Mouse (Mus musculus): ENCODE data around the gene Tyw1. TPM values are rescaled to one million over a fixed set of nuclear protein-coding genes. Genes with fewer than 3 reads are reported as not detected.

Gene Tyw1
- 47.1 TPM for polyA plus RNA-seq (2017; shearing (Covaris generic))

DNA sequence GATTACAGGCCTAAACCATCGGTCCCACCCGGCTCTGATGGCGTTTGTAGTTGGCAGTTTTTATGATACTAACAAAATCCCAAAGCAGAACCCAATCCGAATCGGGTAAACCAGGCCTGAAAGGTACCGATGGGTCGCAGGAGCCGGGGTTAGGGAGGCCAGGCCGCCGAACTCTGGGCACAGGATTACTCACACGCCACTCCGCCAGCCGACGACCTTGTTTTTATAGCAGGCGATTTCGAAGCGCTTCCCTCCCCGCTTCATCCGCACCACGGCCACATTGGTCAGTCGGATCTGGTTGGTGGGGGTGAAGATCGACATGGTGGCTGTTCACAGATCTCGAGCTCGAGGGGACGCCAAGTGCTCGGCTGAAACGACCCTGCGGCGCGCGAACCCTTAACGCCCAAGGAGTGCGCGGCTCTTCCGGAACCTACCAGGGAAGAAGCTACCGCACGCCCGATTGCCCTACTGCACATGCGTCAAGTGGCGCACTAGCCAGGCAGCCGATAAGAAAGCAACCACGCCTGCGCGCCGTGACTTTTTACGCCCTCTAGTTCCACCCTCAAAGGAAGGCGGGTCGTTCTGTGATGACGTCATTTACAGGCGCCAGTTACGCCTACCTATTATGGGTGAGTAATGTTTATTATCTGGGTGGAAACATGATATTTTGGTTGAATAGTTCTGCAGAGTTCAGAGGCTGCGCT is at the start of gene Tyw1, which contains the start of gene Sbds:
Gene Tyw1 (plus strand): TSS at position 603 of the 704 bp plus-strand sequence.
Gene Sbds (minus strand): TSS at position 514 of the 704 bp plus-strand sequence.

DNA sequence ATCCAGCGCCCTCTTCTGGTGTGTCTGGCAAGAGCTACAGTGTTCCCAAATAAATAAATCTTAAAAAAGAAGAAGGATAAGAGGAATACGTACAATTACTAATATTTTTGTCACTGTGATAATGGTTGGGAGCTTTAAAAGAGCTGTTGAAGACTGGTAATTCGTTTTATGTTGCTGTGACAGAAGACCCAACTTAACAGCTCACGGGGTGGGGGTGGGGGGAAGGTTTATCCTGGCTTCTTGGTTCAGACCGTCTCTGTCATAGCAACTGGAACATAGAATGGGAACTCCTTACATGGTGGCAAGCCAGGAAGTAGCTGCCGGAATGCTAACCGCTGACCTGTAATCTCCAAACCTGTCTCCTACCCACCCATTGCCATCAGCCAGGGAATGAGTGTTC is 38.6 kb upstream of the Tyw1 start, which contains the start of gene Tmem248:
Gene Tmem248 (plus strand): TSS at position 301 of the 400 bp plus-strand sequence.

DNA sequence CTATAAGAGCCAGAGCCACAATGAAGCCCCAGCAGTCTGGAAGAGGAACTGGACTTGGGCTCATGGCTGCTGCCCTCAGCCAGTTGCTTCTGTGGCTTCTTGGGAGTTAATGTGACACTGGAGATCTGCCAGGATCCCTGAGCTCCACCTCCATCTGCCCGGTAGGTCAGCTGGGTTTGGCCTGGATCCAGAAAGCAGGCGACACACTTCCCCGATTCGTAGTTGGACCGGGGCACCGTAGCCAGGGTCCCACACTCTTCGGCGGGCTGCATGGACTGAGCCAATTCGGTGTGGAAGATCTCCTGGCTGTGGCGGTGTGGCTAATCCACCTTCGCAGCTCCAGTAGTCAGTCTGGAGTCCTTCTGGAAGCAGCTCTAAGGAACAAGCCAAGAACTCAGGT is 113.8 kb downstream of the Tyw1 start, which contains the start of gene Caln1:
Gene Caln1 (plus strand): TSS at position 219 of the 400 bp plus-strand sequence.

DNA sequence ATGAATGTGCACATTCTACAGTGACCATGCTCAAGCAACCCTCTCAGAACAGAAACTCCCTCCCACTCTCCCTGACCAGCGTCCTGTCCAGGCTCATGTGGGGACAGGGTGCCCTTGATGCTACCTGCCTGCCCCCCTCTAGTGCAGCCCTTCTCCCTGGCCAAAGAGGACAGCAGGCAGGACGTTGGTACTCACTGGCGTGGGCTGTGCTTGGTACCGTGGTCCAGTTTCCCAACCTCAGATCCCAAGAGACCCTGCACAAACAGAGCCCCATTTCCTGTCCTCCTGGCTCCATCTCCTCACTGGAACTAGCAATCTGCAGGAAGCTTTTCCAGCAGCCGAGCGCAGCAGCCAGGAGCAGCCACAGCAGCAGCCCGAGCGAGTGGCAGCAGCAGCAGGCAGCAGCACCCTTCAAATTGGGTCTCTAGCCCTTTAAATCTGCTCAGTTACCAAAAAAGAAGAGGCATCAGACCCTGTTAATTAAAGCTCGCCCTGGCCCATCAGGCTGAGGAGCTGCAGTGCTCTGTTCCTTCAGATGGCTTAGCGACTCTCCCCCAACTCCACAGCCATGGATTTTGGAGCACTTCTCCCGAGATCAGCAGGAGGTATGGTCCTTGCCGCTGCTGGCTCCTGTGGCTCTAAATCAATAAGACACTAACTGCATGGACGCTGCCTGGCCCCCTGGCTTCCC is 128.9 kb downstream of the Tyw1 start, which contains the start of gene A330070K13Rik:
Gene A330070K13Rik (minus strand): TSS at position 410 of the 691 bp plus-strand sequence.

Other genes with a start within 250 kb of the Tyw1 start
- gene Asl, start 226.4 kb upstream of the Tyw1 start, polyA plus RNA-seq (2017; shearing (Covaris generic)), result 98.1 TPM
- 53.4 TPM for gene Crcp, start 226.3 kb upstream of the Tyw1 start, polyA plus RNA-seq (2017; shearing (Covaris generic))
- 2.4 TPM for gene Tpst1, start 182.3 kb upstream of the Tyw1 start, polyA plus RNA-seq (2017; shearing (Covaris generic))
- gene Kctd7, start 110.8 kb upstream of the Tyw1 start, polyA plus RNA-seq (2017; shearing (Covaris generic)), result 6.8 TPM
- gene Rabgef1, start 83.8 kb upstream of the Tyw1 start, polyA plus RNA-seq (2017; shearing (Covaris generic)), result 47.3 TPM
- 9.0 TPM for gene Tmem248, start 38.5 kb upstream of the Tyw1 start, polyA plus RNA-seq (2017; shearing (Covaris generic))
- 115 TPM for gene Sbds, start 89 bp upstream of the Tyw1 start, polyA plus RNA-seq (2017; shearing (Covaris generic))
- not detected for gene Caln1, start 113.8 kb downstream of the Tyw1 start, polyA plus RNA-seq (2017; shearing (Covaris generic))
- gene A330070K13Rik, start 129.0 kb downstream of the Tyw1 start, polyA plus RNA-seq (2017; shearing (Covaris generic)), result not detected

All from inflammation-experienced regulatory T-cells, adult 16 weeks (primary cell).